Mouse (Mus musculus): ENCODE data around the gene Gm7356. TPM values are rescaled to one million over a fixed set of nuclear protein-coding genes. Genes with fewer than 3 reads are reported as not detected.

Gene Gm7356
- not detected for polyA plus RNA-seq (2017; shearing (Covaris generic))

GRCm38 (mm10) chr17:14003604-14004003, at the start of gene Gm7356:
Gene Gm7356, minus strand, starts transcription at chr17:14003704.

Other genes starting within 250 kb of the Gm7356 start
- 10 to 100 TPM in 1 of 2 experiments, 1 to 10 TPM in 1; 5.0 to 19.2 TPM for gene Afdn, start 243.2 kb downstream of the Gm7356 start, polyA plus RNA-seq (2017; shearing (Covaris generic))
- gene Tcte2, start 241.9 kb downstream of the Gm7356 start, polyA plus RNA-seq (2017; shearing (Covaris generic)), result under 1 TPM in 1 of 2 experiments, not detected in 1; 0.54 TPM
- not detected for gene Gm7168, start 55.3 kb downstream of the Gm7356 start, polyA plus RNA-seq (2017; shearing (Covaris generic))
- gene Gm7358, start 55.8 kb upstream of the Gm7356 start, polyA plus RNA-seq (2017; shearing (Covaris generic)), result not detected
- under 1 TPM; 0.09 to 0.19 TPM for gene Dact2, start 200.6 kb upstream of the Gm7356 start, polyA plus RNA-seq (2017; shearing (Covaris generic))